Mouse (Mus musculus): ENCODE results near the gene Ube2n.
"Not testable (repeated sequence)": the region's sequence is repeated elsewhere in the genome, so short reads cannot be mapped to it uniquely, and the experiment has no call there.

Gene Ube2n

DNA sequence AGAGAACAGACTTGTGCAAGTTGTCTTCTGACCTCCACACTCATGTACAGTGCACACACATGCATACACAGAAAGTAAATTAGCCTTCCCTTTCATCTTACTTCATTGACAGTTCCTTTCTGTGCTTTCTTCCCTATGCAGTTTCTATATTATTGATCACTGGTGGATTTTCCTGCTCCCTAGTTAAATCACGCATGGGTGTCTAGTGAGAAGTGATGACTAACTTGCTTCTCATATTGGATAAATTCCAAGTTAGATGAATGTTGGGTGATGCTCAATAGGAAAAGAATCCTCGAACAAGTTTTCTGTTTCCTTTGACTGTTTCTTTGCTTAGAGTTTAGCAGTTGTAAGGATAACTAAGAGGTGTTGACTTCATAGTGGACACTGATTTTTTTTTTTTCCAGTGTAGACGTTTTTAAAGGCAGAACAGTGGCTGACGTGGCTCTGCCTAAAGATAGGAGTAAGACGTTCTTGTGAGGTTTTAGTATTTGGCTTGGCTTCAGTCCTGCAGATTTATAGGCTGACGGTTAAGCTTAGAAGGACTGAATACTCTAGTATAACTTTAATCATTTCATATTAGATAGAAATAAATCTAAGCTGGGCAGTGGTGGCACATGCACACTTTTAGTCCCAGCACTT, 10.2 kb downstream of the Ube2n start:
- no peak for DNase-seq (ENCODE audit: low read depth, low spot score)

DNA sequence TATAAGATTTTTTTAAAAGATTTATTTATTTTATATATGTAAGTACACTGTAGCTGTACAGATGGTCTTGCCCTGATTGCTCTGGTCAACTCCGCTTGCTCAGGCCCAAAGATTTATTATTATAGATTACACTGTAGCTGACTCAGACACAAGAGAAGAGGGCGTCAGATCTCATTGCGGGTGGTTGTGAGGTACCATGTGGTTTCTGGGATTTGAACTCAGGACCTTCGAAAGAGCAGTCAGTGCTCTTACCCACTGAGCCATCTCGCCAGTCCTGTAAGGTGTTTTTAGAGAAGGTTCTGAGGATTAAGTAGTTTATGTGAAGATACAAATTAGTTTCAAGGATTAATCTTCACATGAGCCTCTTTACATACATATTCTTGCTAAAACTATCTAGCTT, 10.9 kb downstream of the Ube2n start:
- DNase-seq (ENCODE audit: low read depth, low spot score) = no peak

DNA sequence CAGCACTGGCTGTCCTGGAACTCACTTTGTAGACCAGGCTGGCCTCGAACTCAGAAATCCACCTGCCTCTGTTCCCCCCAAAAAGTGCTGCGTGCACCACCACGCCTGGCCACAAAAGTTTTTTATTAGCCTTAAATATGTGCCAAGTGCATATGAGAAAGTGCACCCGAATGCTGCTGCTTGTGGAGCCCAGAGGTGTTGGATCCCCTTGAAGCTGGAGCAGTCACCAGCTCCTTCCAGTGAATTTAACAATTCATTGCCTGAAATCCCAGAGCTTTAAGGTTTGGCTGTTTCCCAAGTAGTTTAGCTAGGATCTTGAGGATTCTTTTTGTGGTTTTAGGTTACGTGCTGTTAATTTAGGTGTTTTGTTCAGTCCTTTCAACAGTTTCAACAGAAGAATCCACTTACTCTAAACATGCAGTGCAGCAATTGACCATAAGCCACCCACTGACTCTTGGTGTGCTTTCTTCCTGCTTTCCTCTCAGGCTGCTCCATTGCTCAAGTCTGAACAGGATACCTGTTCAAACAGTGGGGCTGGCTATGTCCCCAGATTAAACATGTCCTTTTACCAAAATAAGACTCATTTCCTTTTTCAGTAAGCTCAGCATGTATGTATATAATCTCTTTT, 11.7 kb downstream of the Ube2n start:
- DNase-seq (ENCODE audit: low read depth, low spot score) = no peak

DNA sequence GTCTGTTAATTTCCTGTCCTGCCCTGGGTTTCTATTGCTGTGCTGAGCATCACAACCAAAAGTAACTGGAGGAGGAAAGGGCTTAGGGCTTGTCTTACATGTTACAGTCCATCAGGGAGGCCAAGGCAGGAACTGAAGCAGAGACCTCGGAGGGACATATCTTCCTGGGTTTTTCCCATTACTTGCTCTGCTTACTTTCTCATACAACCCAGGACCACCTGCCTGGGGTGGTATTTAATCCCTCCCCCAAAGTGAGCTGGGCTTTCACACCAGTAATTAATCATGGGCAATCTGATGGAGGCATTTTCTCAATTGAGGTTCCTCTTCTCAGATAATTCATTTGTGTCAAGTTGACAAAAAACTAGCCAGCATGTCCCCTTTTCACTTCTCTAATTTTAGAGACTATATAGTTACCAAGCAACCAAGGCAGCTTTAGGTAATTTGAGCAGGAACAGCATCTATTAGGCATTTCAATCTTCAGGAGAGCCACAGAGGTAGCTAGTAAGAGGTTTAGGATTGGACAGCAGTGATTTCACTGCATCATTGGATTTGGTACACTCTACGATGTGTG, 15.7 kb downstream of the Ube2n start:
- no peak for DNase-seq (ENCODE audit: low read depth, low spot score)

DNA sequence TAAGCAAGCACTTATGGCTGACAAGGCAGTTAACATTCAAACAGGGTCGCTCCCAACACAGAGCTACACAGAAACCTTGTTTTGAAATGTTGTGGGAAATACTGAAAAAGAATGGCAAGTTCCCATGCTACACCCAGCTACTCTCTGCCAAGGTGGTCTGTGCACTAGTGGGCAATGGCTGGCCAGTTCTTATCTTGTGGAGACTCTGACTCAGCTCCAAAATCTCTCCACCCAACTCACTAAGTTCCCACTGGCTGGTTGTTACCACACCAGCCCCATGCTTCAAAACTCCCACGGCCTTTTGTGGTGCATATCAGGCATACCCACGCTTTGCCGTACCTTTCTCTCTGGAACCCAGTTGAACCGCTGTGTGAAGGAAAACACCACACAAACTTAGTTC, 18.0 kb downstream of the Ube2n start:
- no peak for DNase-seq (ENCODE audit: low read depth, low spot score)

DNA sequence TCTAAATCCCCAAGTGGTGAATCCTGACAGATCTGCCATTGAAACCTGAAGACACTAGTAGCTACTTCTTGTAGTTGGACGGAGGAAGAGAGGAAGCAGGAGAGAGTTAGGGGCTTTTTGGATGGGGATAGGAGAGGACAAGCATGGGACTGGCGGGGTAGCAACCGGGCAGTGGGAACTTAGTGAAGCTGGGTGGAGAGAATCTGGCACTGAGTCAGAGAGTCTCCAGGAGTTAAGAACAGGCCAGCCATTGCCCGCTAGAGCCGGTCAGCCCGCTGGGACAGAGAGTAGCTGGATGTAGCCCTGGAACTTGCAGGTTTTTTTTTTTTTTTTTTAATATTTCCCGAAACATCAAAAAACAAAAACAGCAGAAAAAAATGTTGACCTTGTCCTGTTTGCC, 18.4 kb downstream of the Ube2n start:
- no peak for DNase-seq (ENCODE audit: low read depth, low spot score)

DNA sequence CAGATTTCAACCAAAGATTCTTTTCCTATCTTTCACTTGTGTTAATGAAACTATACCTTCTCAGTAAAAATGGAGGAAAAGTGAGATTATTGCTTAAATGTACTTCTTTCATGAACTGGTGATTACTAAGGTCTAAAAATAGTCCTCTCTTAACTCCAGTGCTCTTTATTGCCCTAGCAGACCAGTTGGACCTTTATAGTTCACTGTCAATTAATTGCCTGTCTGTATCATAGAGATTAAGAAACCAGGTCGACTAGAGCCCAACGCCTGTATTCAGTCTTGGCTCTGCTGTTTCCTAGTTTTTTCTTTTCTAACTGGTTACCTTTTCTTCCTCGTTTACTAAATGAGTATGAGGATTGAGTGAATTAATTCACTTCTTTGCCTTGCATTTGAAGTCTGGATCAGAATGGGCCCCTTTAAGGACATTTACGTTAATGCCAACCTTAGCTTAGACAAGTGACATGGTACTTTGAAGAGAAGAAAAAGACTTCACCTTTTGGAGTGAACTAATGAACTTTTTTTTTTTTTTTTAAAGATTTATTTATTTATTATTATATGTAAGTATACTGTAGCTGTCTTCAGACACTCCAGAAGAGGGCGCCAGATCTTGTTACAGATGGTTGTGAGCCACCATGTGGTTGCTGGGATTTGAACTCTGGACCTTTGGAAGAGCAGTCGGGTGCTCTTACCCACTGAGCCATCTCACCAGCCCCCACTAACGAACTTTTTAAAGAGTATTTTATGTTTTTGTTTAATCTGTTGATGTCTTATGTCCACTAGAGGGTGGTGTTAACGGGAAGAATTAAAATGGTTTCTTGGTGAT, 20.7 kb downstream of the Ube2n start:
- DNase-seq (ENCODE audit: low read depth, low spot score) = no peak

DNA sequence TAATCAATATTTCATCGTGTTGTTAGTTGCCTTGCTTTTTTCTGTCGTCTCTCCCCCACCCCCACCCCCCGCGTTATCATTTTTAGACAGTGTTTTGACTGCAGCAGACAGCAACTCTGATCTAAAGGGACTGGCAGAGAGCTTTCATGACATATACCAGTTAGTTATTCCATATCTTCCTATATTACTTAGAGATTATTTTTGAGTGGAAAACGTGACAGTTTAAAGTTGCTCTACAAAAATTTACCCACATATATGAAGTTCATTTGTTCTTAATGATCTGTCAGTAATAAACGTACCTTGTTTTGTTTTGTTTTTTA, 21.2 kb downstream of the Ube2n start:
- no peak for DNase-seq (ENCODE audit: low read depth, low spot score)

DNA sequence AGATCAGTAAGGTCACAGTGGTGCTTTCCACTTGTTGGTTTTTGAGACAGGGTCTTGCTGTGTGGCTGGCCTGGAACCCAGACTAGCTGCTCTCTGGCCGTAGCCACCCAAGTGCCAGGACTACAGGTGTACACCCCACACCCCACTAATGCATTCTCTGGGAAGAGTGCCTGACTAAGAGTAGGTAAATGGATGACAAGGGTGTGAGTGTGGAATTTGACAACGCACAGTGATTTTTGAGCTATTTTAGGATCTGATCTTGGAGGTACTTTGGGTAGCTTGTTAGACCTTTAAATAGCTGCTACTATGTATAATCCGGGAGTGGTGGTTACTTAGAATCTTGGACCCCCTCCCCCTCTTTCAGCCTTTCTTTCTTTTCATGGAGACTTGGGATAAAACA, 24.3 kb downstream of the Ube2n start:
- DNase-seq (ENCODE audit: low read depth, low spot score) = no peak

DNA sequence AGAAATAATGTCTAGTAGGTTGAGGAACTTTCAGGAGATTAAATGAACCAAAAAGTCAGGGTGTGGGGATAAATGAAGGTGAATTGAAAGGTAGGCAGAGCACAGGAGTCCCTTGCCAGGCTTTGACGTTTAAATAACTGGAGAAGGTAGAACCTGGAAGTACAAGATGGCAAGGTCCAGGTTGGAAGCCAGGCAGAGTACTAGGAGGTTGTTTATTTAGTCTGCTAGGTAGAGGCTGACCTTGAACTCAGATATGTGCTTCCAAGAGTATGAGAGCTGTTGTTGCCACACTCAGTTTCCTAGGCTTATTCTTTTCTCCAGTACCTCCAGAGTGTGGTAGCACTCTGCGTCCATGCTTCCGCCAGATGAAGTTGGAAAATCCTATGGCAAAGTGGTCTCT, 24.9 kb downstream of the Ube2n start:
- DNase-seq (ENCODE audit: low read depth, low spot score) = no peak

DNA sequence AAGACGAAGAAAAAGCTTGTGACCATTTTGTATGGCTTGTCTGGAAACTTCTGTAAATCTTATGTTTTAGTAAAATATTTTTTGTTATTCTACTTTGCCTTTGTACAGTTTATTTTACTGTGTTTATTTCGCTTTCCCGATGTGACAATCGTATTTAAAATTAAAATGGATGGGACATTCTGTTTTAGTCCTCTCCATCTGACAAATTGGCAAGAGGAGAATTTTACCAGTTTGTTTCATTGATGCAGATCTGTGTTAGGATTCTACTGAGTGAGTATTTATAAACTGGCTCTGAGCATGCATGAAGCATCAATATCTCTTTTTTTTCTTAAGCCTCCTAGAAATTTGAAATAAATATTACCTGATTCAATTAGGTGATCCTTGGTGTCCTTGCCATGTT, 28.0 kb downstream of the Ube2n start:
- DNase-seq (ENCODE audit: low read depth, low spot score) = no peak

DNA sequence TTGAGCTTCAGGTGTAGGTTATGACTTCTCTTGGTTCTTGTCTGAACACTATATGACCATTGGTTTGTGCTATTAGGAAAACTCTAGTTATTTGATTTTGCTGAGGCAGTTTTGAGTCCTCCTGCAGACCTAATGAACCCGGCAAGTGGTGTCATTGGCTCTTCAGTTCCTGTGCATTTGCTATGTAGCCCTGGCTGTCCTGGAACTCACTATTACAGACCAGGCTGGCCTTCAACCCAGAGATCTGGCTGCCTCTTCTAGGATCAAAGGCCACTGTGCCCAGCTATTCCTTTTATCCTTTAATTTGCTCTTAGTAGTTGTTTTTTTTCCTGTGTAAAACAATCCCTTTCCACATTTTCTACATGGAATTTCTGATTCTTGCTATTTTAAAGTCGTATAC, 28.4 kb downstream of the Ube2n start:
- DNase-seq (ENCODE audit: low read depth, low spot score) = no peak

DNA sequence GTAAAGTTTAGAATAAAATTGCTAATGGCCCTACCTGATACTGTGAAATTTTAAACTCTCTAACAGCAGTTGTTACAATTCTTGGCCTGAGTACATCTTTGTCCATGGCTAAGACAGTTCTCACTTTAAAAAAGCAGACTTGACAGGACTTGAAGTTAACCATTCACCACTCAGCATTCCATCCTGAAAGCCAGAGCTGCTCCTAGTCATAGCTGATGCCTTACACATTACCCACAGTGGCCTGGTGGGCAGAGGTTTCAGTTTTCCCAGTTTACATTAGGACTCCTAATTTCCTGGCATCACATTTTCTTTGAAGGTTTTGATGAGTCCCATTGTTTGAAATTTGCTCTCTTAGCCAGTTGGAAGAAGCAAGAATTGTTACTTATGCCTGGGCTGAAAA, 29.1 kb downstream of the Ube2n start:
- DNase-seq (ENCODE audit: low read depth, low spot score) = no peak

DNA sequence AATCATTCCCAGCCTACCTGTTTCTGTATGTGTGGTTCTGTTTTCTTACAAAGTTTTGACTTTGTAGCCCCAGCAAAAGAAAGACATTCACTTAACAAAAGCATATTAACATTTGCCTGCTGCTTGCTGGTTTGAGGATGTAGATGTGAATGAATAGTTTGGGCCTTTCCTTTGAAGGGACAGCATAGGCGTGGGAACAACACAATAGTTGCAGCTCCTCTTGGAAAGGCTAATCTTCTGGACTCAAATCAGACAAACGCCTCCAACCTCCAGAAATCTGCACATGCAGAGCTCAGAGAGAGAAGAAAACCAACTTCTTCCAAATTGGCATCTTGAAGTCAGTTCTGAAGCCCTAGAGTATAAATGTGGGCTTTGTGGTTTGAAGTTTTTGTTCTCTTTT, 29.7 kb downstream of the Ube2n start:
- DNase-seq (ENCODE audit: low read depth, low spot score) = no peak

DNA sequence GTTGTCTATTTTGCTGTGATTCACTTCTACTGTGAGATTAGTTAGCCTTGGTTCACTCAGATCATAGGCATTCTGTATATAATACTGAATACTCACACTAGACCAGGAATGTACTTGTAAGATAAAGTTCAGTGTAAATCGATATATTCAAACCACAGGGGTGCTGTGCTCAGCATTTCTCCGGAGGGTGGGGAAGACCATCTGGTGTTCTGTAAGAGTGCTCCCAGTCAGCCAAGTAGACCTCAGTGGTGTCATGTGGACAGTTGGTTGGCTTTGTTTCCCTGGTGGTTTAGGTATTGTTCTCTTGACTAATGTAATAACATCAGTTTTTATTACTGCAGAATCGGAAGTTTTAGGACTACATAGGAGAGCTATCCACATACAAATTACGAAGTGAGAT, 30.1 kb downstream of the Ube2n start:
- no peak for DNase-seq (ENCODE audit: low read depth, low spot score)

DNA sequence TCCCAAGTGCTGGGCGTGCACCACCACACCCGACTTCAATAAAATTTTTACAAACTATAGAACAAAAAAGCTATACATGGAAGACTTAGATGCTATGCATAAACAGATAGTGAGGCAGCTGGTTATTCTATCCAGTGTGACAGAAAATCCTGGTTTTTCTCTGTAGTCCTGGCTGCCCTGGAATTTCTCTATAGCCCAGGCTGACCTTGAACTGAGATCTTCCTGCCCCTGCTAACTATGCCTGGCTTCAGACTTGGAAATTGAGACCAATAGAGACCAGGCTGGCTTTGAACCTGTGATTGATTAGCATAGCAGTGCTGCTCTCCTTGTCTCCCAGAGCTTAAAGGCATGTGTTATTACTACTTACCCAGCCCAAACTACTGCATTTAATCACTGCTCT, 31.2 kb downstream of the Ube2n start:
- no peak for DNase-seq (ENCODE audit: low read depth, low spot score)

DNA sequence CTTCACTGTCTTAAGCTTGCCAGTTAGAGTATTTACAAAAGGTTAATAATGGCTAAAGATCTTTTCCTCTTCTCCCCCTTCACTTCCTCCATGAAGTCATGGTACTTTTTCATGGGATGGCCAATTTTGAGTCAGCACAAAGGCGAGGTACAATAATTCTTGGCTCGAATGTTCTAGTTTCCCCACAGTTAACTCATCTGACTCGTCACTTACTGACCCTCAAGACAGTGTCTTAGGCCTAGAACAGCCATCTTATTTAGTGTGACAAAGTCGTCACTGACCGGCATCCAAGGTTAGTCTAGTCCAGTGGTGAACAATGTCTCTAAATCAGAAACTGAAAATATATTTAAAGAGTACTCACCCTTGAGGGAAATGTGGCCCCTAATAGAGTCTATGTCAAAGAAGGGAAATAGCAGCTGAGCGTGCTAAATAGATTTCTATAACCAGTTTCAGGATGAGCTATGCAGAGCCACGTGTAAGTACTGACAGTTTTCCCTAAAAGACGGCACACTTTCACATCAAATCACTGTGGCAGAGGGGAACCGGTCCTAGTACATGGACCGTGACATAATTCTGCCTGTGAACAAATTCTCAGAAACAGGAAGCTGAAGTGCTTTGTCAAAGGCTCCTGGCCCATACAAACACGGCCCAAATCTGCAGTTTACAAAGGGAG, 33.3 kb downstream of the Ube2n start:
- no peak for DNase-seq (ENCODE audit: low read depth, low spot score)

DNA sequence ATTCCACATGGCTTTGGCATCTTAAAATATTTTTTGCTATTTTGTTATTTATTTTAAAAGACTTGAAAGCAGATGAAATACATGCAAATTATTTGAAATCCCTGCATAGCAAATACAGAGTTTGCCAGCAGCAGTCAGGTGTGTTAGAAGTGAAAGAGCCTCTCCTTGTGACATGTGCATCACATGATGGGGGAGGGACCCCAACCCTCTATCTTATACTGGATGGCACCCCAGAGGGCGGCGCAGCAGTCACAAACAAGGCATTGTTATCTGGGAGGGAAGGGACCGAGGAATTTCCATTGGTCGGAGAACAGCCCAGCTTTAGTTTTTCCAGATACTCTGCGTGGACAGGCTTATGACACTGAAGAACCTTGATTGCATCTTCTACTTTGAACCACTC, 34.1 kb downstream of the Ube2n start:
- not testable (repeated sequence) for DNase-seq (ENCODE audit: low read depth, low spot score)

DNA sequence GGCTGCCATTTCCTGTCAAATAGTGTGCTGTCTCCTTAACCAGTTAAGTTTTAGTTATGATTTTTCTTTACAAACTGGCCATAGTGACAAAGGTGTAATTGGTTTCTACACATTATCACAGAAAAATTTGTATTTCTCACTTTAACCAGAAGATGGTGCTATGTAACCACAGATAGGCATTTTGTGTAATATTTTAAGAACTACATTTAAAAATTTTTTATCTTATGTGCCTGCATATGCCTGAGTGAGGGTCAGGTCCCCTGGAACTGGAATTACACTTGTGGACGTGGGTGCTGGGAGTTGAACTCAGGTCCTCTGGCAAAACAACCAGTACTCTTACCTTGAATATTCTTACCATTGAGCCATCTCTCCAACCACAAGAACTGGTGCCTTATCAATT, 35.6 kb downstream of the Ube2n start:
- DNase-seq (ENCODE audit: low read depth, low spot score) = no peak

DNA sequence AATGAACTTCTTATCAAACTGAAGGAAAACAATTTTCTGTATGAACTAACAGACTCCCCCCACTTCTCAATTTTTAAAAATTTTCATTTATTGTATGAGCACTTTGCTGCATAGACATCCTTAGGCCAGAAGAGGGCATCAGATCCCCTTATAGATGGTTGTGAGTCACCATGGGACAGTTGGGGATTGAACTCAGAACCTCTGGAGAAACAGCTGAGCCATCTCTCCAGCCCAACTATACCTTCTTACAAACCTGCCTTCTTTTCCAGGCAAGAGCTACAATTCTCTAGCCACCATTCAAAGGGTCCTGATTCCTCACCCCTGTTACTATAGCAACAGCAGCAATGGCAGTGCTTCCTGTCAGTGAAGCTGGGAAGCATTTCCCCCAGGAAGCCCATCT, 36.8 kb downstream of the Ube2n start:
- DNase-seq (ENCODE audit: low read depth, low spot score) = no peak

DNA sequence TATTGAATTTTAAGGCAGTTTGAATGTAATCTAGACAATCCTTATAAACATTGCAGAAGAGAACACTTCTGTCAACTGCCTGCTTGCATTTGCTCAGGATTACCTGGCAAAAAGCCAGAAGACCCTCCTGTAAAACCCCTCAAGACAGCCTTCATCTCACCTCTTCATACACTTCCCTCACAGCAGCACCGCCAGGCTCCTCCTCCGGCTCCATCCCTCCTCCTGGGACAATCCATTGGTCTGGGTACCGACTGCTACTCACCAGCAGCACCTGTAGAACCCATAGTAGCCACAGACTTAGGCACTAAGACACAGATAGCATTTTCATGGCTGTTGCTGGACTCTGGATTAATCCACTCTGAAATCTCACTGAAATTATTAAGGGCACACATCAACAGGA, 37.4 kb downstream of the Ube2n start:
- no peak for DNase-seq (ENCODE audit: low read depth, low spot score)

DNA sequence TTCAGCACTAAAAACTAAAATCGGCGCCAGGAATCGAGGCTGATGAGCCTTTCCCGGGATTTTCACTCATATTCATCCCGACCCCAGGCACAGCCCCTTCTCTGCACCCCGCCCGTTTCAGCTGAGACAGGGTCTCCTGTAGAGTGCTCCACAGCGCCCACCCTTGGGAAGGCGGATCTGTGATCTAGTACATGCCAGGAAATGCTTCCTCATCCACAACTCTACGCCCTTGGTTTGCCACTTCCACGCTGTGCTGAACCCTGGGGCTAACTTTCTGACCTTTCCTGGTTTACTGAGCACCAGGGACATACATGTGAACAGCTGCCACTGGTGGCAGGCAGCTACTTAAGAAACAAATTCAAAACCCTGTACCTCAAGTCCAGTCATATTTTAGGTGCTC, 40.9 kb downstream of the Ube2n start:
- DNase-seq (ENCODE audit: low read depth, low spot score) = no peak
